Mouse (Mus musculus) heart, postnatal 0 days (tissue): ENCODE data around the gene Cdc45.

Source experiments
- CTCF ChIP-seq: IDR thresholded peaks from 2 replicates; pipeline ENCODE4 v1.5.1; 2016; ENCODE audit warnings: antibody characterized with exemption, control low read depth, low read depth
- EP300 ChIP-seq: IDR thresholded peaks from 2 replicates; pipeline ENCODE4 v1.6.1; 2016; ENCODE audit warnings: antibody characterized with exemption, low read depth

- TF ChIP-seq CTCF (no peak), EP300 (no peak)
These were observed 13.6 kb downstream of the Cdc45 start for GRCm38 (mm10) chr16:18798151-18798550.
